Mouse (Mus musculus) left cerebral cortex, adult 2 months (tissue): Measurements from ENCODE around the gene Usp39. TPM values are rescaled to one million over a fixed set of nuclear protein-coding genes. Genes with fewer than 3 reads are reported as not detected.

ENCODE experiments used
- DNase-seq, 2 experiments: peaks; one replicate each; pipeline ENCODE4 v3.0.0; 2021 to 2022; ENCODE audit warnings: low spot score in 2 of 2, mixed read lengths in 1 of 2; ENCODE audit errors: extremely low spot score in 1 of 2
- H3K27ac ChIP-seq: fragments of 200-600 bp; 2 replicates; pipeline ENCODE4 v1.8.1; 2022
- H3K4me3 ChIP-seq: fragments of 200-600 bp; 2 replicates; pipeline ENCODE4 v1.8.1; 2022
- CTCF ChIP-seq: fragments of 200-600 bp; IDR thresholded peaks from 2 replicates; pipeline ENCODE4 v1.8.1; 2022; ENCODE audit warnings: antibody characterized with exemption, mild to moderate bottlenecking, moderate library complexity
- intact Hi-C: fragments of 180-260 bp; cut with DNase I; formaldehyde crosslinking; loops from one replicate; pipeline ENCODE4 v1.15.1; 2025
- total RNA-seq, 2 experiments: library from RNA; stranded (reverse); gene quantifications; 2 replicates each; pipeline ENCODE4 v1.2.3; 2021

The Usp39 gene
- total RNA-seq, 2 experiments from 2014 or later = 31.8 to 35.5 TPM

- H3K4me3 ChIP-seq = no peak overlapping the region
- no peak for TF ChIP-seq CTCF
- no peak overlapping the region for H3K27ac ChIP-seq
- intact Hi-C loops = no loop called here
- DNase-seq = no peak
Measured at GRCm38 (mm10) chr6:72316044-72316443, 28.9 kb downstream of the Usp39 start.

- no peak for DNase-seq
- Histone ChIP-seq H3K4me3 (no peak overlapping the region), H3K27ac (no peak overlapping the region)
- intact Hi-C loops = no loop called here
- TF ChIP-seq CTCF = no peak
Measured at GRCm38 (mm10) chr6:72315384-72315783, 29.6 kb downstream of the Usp39 start.

- no peak for DNase-seq
- Histone ChIP-seq H3K4me3 (no peak overlapping the region), H3K27ac (no peak overlapping the region)
- intact Hi-C loops = no loop called here
- no peak for TF ChIP-seq CTCF
Measured at GRCm38 (mm10) chr6:72313124-72313867, 31.7 kb downstream of the Usp39 start.

- intact Hi-C loops = no loop called here
- no peak overlapping the region for H3K4me3 ChIP-seq
- H3K27ac ChIP-seq = no peak overlapping the region
- DNase-seq = no peak
- TF ChIP-seq CTCF = no peak
Measured at GRCm38 (mm10) chr6:72312198-72312597, 32.8 kb downstream of the Usp39 start.

- intact Hi-C loops = no loop called here
- TF ChIP-seq CTCF = no peak
- DNase-seq = no peak
- H3K27ac ChIP-seq = no peak overlapping the region
- H3K4me3 ChIP-seq = no peak overlapping the region
Measured at GRCm38 (mm10) chr6:72303510-72303909, 41.5 kb downstream of the Usp39 start.

GRCm38 (mm10) chr6:72302349-72302925 lies 42.5 kb downstream of the Usp39 start:
- Histone ChIP-seq H3K4me3 (no peak overlapping the region), H3K27ac (no peak overlapping the region)
- no peak for TF ChIP-seq CTCF
- DNase-seq = no peak
- intact Hi-C loops = no loop called here

GRCm38 (mm10) chr6:72297825-72298224 lies 47.2 kb downstream of the Usp39 start:
- intact Hi-C loops = no loop called here
- no peak for DNase-seq

GRCm38 (mm10) chr6:72292972-72293651 lies 51.9 kb downstream of the Usp39 start:
- DNase-seq = no peak

More at GRCm38 (mm10) chr6:72297825-72298224, 47.2 kb downstream of the Usp39 start:
- TF ChIP-seq CTCF = no peak
- no peak overlapping the region for H3K27ac ChIP-seq
- H3K4me3 ChIP-seq = no peak overlapping the region

GRCm38 (mm10) chr6:72289484-72289883 lies 55.5 kb downstream of the Usp39 start:
- no peak overlapping the region for H3K27ac ChIP-seq
- H3K4me3 ChIP-seq = no peak overlapping the region
- TF ChIP-seq CTCF = no peak
- intact Hi-C loops = no loop called here
- no peak for DNase-seq

More at GRCm38 (mm10) chr6:72292972-72293651, 51.9 kb downstream of the Usp39 start:
- intact Hi-C loops = no loop called here
- H3K27ac ChIP-seq = no peak overlapping the region
- no peak overlapping the region for H3K4me3 ChIP-seq
- TF ChIP-seq CTCF = no peak

GRCm38 (mm10) chr6:72283914-72284313 lies 61.1 kb downstream of the Usp39 start:
- intact Hi-C loops = no loop called here
- no peak for DNase-seq
- Histone ChIP-seq H3K4me3 (no peak overlapping the region), H3K27ac (no peak overlapping the region)
- TF ChIP-seq CTCF = peak; percentile 85

GRCm38 (mm10) chr6:72280410-72280998 lies 64.5 kb downstream of the Usp39 start:
- intact Hi-C loops = no loop called here
- no peak overlapping the region for H3K4me3 ChIP-seq

GRCm38 (mm10) chr6:72279505-72279904 lies 65.5 kb downstream of the Usp39 start:
- Histone ChIP-seq H3K27ac (no peak overlapping the region), H3K4me3 (no peak overlapping the region)
- no peak for DNase-seq
- intact Hi-C loops = no loop called here
- TF ChIP-seq CTCF = no peak

More at GRCm38 (mm10) chr6:72280410-72280998, 64.5 kb downstream of the Usp39 start:
- H3K27ac ChIP-seq = no peak overlapping the region
- no peak for TF ChIP-seq CTCF
- no peak for DNase-seq
